Mouse (Mus musculus) embryonic fibroblast, embryonic 13.5 days (primary cell): ENCODE data around the gene Slc25a3.

ENCODE experiments used
- CTCF ChIP-seq: IDR thresholded peaks from 2 replicates; pipeline ENCODE4 v1.5.1; 2011; ENCODE audit warnings: mild to moderate bottlenecking, control low read depth, low read length, moderate library complexity, borderline replicate concordance; ENCODE audit not compliant: insufficient read depth
- POLR2A ChIP-seq: IDR thresholded peaks from 2 replicates; pipeline ENCODE4 v1.6.1; 2011; ENCODE audit warnings: low read depth, mild to moderate bottlenecking, control low read depth, low read length, moderate library complexity

- no peak for TF ChIP-seq CTCF
- TF ChIP-seq POLR2A = no peak
These were observed 19.7 kb upstream of the Slc25a3 start for GRCm38 (mm10) chr10:91143313-91144230.
